Mouse (Mus musculus) Patski (cell line): Measurements from ENCODE around the gene D930020B18Rik. TPM values are rescaled to one million over a fixed set of nuclear protein-coding genes. Genes with fewer than 3 reads are reported as not detected.

ENCODE experiments used
- ATAC-seq: fragments of 100-300 bp; one replicate; pipeline ENCODE4 v1.8.0; 2021
- CTCF ChIA-PET: fragments of 350-600 bp; sonication (Branson Sonifier 250); formaldehyde crosslinking; loops from one replicate; lab custom pipeline; 2022; ENCODE audit warnings: inconsistent platforms; lab: Charles Lee
- POLR2A ChIA-PET: fragments of 350-600 bp; sonication (Branson Sonifier 250); formaldehyde crosslinking; loops from one replicate; lab custom pipeline; 2022; ENCODE audit warnings: antibody characterized with exemption, inconsistent platforms; lab: Charles Lee
- DNase-seq: peaks from one replicate; pipeline ENCODE4 v3.0.0-alpha.2; 2011; ENCODE audit warnings: low read depth, low spot score
- H3K27me3 ChIP-seq: fragments of 371-371 bp; one replicate; pipeline ENCODE4 v1.5.1; 2021
- CTCF ChIP-seq: fragments of 100-300 bp; IDR thresholded peaks from one replicate; pipeline ENCODE4 v1.5.1; 2021
- in situ Hi-C: fragments of 300-500 bp; cut with MboI; formaldehyde crosslinking; loops from 3 replicates; pipeline ENCODE4 v1.11.1; 2018; ENCODE audit warnings: low pct_unique_long_range_greater_than_20kb, mixed read lengths
- polyA plus RNA-seq: library from polyadenylated mRNA; unstranded; gene quantifications from one replicate; pipeline ENCODE4 v1.2.3, GENCODE M21; 2021

The D930020B18Rik gene
- not detected for polyA plus RNA-seq

DNA sequence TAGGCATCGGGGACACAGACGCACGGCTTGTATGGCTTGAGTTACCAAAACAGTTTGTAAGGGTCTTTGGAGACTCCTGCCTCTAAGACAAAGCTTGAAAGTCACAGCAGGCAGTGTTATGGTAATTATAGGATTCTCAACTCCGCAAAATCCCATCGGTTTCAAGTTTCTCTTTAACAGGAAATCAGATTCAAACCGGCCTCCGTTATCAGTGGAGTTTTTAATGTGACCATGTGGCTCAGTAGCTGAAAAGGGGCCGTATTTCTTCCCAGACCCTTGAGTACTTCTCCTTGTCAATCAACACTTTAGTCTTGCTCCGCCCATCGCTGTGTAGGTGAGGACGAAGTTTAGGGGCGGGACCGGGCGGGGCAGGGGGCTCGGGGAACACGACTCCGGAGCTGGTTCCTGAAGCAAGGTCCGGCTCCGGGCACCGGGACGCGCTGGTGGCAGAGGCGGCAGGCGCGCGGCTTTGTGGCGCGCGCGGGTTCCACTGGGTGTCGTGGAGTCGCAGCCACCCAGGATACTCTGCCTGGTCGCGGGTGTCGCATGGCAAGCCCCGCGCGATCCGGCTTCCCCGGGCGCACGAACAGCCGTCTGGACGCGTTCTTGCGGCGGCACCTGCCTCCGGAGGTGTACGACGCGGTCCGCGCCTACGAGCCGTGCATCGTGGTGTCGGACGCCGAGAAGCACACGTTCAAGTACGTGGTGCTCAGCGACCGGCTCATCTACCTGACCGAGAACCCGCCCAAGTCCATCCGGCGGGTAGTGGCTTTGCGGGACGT lies at the start of gene D930020B18Rik:
D930020B18Rik (plus strand) TSS at position 317 of the 782 bp plus-strand sequence.
- TF ChIP-seq CTCF, result no peak
- H3K27me3 ChIP-seq, result peaks cover 40% of the 10 kb centered on the region
- CTCF ChIA-PET, result interaction anchor here (1.9 kb wide), 1 partner anchor 411 kb away, joined by 5 read pairs; no protein-coding TSS in a partner anchor
- POLR2A ChIA-PET, result no interaction called here
- ATAC-seq, result no peak
- DNase-seq, result no peak
- in situ Hi-C loops, result no loop called here

DNA sequence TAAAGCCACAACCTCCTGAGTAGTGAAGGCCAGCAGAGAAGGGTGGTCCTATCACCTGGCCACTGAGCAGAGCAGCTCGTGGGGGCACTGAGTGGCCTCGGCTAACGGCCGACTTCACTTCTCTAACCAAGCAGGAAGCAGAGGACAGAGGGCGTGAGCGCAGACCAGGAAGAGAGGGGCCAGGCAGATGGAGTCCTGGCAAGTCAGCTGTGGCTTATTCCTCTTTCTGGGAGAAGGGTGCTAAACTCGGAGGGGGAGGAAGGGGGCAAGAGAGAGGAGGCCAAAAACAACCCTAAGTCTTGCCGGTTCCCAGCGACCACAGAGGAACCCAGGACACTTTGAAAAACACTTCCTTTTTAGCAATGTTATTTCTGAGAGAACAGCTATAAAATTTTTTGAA lies 44.8 kb upstream of the D930020B18Rik start:
- ChIA-PET POLR2A (no interaction called here), CTCF (no interaction called here)
- in situ Hi-C loops, result no loop called here
- no peaks in the 10 kb centered on the region for H3K27me3 ChIP-seq
- no peak for TF ChIP-seq CTCF
- no peak for ATAC-seq
- no peak for DNase-seq

DNA sequence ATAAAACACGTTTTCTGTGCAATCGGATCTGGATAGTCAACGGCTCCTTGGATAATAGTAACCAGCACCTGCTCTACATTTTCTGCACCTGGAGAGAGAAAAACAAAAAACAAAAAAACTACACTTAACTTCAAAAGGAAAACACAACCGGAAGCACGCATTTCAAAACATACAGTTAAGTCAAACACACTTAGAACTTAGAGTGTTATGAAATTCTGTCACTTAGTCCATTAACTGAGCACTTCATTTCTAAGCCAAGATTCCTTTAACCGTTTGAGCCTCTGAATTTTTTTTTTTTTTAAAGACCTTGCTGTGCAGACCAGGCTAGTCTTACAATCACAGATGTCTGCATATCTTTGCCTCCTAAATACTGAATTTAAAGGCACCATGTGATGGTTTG lies 40.1 kb upstream of the D930020B18Rik start:
- H3K27me3 ChIP-seq, result no peaks in the 10 kb centered on the region
- ATAC-seq (no peak), DNase-seq (no peak)
- POLR2A ChIA-PET, result no interaction called here
- no peak for TF ChIP-seq CTCF
- CTCF ChIA-PET, result no interaction called here
- in situ Hi-C loops, result no loop called here

DNA sequence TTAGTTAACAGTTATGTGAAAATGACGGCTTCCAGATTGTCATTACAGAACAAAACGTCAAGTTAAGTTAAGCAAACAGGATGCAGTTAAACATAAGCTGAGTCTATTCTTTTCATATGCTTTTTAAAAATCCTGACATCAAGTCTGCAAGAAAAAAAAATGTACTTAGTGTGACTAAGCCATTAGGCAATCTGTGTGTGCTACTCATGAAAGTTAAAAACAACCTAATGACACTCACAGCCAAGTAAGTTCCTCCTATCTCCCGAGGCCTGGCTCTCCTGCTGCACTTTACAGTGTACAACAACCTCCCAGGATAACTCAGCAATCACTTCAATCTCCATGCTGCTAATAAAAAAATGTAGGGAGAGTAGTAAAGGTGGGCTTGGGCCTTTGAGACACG lies 37.8 kb upstream of the D930020B18Rik start:
- ChIA-PET POLR2A (no interaction called here), CTCF (no interaction called here)
- no peak for TF ChIP-seq CTCF
- no peaks in the 10 kb centered on the region for H3K27me3 ChIP-seq
- DNase-seq, result no peak
- ATAC-seq, result no peak
- in situ Hi-C loops, result no loop called here

DNA sequence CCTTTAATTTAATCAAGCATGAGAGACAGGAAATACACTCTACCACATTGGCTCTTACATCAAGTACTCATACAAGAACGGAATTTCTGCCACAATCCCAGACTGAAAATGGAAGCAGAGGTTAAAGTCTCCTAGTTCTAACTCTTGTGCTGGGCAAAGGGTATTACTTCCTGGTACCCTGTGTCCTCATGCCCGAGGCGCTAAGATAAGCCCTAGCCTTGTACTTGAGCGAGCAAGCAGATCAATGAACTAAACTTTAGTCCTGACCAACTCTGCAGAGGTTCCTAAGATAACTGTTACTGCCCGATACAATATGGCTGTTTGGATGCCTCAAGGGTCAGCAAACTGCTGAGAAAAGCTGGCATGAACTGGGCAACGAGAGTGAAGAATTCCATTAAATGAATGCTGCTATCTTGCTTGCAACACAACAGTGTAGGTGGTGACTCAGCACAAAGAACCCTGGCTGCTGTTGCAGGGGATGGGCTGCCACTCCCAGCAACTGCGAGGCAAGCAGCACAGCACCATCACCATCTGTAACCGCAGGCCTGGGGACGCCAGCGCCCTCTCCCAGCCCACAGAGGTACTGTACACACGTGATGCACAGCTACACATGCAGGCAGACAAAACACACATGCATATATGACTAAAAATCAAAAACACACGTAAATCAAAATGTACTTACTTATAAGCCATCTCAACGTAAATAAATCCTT lies 36.6 kb upstream of the D930020B18Rik start:
- DNase-seq (no peak), ATAC-seq (no peak)
- no peak for TF ChIP-seq CTCF
- CTCF ChIA-PET, result no interaction called here
- no peaks in the 10 kb centered on the region for H3K27me3 ChIP-seq
- POLR2A ChIA-PET, result interaction anchor here (0.9 kb wide), 1 partner anchor 14 kb away, joined by 3 read pairs; no protein-coding TSS in a partner anchor
- in situ Hi-C loops, result no loop called here

DNA sequence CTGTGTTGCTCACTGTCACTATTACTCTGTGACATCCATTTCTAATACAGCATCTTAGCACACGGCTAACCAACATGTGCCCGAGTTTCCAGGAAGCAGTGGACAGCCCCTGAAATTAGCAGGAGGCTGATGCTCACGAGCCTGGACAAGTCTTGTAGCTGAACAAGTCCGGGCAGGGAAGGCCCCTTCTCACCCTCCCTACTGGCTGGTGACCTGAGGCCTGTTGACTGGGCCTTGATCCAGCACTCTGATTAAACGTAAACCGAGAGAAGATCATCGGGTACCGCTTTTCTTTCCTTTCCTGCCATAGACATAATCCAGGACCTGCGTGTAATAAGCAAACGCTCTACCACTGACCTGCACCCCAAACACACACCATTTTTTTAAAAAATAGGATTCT lies 33.2 kb upstream of the D930020B18Rik start:
- ATAC-seq (no peak), DNase-seq (no peak)
- TF ChIP-seq CTCF, result no peak
- CTCF ChIA-PET, result no interaction called here
- H3K27me3 ChIP-seq, result no peaks in the 10 kb centered on the region
- in situ Hi-C loops, result no loop called here
- POLR2A ChIA-PET, result no interaction called here

DNA sequence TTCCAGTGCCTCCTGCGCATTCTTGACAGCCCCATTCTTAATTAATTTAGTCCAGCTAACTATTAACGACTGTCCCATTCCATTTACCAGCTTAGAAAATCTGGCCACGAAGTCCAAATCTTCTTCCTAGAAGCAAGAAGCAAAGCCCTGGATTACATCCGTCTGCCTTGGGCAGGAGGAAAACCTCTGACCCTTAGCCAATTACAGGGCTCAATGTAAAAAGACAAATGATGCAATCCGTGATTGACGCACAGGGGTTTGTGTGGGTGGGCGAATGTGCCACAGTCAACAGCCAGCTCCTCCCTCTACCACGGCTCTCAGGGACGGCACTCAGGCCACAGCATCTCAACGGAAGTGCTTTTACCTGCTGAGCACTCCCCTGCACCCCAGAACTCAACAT lies 29.8 kb upstream of the D930020B18Rik start:
- in situ Hi-C loops, result no loop called here
- TF ChIP-seq CTCF, result no peak
- CTCF ChIA-PET, result no interaction called here
- no peak for DNase-seq
- H3K27me3 ChIP-seq, result no peaks in the 10 kb centered on the region
- ATAC-seq, result no peak
- POLR2A ChIA-PET, result no interaction called here

DNA sequence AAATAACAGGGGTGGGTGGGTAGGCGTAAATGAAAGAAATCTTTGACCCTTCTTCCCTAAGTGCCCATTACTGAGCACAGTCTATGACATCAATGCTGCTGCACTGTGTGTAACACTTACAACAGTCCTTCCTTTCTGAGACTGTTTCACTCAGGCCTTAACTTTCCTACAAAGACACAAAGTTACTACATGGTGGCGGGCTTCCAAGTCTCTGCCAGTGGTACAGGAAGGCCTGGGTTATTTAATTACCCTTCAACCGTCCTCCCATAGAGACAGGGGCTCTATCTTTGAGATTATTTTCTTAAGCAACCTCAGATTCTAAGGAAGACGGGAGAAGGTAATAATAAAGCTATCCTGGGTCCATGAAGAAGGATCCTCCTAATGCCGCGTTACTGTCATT lies 28.9 kb upstream of the D930020B18Rik start:
- no peaks in the 10 kb centered on the region for H3K27me3 ChIP-seq
- ChIA-PET CTCF (no interaction called here), POLR2A (no interaction called here)
- in situ Hi-C loops, result no loop called here
- ATAC-seq (no peak), DNase-seq (no peak)
- TF ChIP-seq CTCF, result no peak

DNA sequence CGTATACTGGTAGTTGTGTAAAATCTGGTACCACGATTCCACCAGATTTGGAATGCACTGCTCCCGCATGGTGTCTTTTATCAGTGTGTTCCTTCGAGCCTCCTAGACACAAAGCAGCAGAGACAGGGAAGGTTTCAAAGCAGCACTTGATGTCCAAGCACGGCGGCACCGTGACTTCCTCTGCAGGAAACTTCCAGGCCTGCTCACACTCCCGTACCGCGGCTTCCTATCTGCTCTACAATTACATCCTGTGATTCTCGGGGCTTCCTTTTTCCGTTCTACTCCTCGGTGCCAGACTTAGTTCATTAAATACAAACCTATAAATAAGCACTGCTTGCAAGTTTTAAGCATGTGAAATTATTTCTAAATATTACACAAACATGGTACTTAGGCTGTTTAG lies 27.8 kb upstream of the D930020B18Rik start:
- POLR2A ChIA-PET, result no interaction called here
- DNase-seq, result no peak
- in situ Hi-C loops, result no loop called here
- no peaks in the 10 kb centered on the region for H3K27me3 ChIP-seq
- CTCF ChIA-PET, result no interaction called here
- ATAC-seq, result no peak
- no peak for TF ChIP-seq CTCF

DNA sequence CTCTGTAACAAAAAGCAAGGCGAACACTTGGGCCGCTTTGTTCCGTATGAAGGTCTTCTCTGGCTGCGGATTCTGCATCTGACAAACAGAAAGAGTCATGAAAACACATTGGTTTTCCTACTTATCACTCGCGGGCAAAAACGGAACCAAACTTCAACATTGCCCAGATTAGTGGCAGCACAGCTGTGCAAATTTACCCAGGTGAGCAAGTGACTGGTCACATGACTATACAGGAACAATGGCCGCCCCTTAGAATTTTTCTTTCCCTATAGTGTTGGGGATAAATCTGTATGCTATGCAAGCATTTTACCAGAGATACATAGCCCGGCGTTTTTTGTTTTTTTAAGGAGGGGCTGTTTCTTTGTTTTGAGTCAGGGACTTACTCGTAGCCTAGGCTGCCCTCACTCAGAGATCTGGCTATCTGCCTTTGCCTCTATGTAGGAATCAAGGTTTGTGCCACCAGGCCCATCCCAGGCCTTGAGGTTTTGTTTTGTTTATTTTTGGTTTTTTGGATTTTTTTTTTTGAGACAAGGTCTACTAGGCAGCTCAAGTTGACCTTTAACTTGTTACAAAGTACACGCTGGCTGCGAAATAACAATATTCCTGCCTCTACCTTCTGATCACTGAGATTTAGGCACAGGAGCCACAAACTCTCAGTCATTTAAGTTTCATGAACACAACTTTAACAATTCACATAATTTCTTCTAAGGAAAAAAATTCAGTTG lies 26.1 kb upstream of the D930020B18Rik start:
- no peaks in the 10 kb centered on the region for H3K27me3 ChIP-seq
- in situ Hi-C loops, result no loop called here
- ChIA-PET POLR2A (no interaction called here), CTCF (no interaction called here)
- ATAC-seq (no peak), DNase-seq (no peak)
- no peak for TF ChIP-seq CTCF

DNA sequence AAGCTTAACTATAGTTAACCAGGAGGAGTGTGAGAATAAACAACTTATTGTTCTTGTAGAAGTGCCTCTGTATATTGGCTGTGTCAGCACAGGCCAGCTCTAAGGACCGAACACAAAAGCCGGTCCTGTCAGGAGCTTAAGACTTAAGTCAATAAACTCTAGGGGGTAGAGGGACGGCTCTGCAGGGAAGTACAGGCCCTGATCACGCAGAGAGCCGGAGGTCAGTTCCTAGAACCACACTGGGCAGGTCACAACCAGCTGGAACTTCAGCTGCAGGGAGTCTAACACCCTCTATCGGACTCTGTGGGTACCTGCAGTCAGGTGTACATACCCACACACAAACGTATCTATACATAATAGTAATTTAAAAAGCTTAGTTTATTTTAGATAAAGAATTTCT lies 25.5 kb upstream of the D930020B18Rik start:
- CTCF ChIA-PET, result no interaction called here
- TF ChIP-seq CTCF, result no peak
- POLR2A ChIA-PET, result no interaction called here
- H3K27me3 ChIP-seq, result no peaks in the 10 kb centered on the region
- in situ Hi-C loops, result no loop called here
- no peak for ATAC-seq
- no peak for DNase-seq
